Mouse (Mus musculus) kidney, postnatal 4 days (tissue): Measurements from ENCODE around the gene Ren1.

Experiments
- DNase-seq, 2 experiments: peaks; one replicate each; pipeline ENCODE4 v3.0.0; 2021; ENCODE audit warnings: mixed read lengths in 2 of 2

The Ren1 gene

DNA sequence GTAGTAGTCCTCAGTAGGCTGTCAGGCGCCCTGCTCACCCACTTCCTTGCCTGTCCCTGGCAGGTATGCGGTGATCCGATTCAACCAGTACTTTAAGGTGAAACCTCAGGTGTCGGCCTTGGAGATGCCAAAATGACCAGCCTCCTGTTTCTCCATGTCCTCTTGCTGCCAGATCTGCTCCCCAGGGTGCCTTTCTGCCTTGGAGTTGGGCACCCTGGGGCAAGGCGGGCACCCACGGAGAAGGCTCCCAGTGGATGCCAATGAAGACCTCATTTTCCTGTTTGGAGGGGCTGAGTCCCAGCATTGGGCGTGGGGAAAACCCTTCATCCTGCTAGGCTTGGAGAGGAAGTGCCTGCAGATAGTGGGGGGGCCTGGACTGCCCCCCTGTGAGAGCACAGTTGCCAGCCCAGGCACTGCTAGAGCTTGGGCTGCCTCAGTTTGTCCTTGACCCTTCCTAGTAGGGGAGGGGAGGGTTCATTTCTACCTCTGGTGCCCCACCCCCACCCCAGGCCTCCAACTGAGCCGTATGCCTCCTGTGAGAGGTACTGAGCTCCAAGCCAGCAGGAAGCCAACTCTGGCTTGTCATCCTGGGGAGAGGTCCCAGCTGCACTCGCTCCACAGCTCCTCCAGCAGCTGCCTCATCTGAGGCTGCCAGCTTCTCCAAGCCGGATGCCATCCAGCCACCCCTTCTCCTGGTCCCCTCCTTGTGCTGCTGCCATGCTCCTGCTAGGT is 29.1 kb downstream of the Ren1 start:
- DNase-seq, result peak; percentile 48 to 52

DNA sequence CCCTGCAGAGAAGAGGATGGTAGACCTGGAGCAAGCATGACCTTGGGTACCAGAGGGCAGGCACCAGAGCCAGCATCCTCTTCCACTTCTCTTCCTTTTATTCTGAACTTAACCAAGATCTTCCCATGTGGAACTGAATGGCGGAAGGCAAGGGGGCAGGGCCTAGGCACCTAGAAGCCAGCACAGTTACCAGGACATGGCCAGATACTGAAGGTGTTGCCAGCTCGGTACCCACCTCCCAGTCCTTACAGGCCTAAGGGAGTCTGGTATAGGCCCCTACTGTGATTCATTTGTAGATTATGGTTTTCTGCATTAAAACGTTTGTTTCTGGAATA is 29.6 kb downstream of the Ren1 start:
- DNase-seq, result no peak

DNA sequence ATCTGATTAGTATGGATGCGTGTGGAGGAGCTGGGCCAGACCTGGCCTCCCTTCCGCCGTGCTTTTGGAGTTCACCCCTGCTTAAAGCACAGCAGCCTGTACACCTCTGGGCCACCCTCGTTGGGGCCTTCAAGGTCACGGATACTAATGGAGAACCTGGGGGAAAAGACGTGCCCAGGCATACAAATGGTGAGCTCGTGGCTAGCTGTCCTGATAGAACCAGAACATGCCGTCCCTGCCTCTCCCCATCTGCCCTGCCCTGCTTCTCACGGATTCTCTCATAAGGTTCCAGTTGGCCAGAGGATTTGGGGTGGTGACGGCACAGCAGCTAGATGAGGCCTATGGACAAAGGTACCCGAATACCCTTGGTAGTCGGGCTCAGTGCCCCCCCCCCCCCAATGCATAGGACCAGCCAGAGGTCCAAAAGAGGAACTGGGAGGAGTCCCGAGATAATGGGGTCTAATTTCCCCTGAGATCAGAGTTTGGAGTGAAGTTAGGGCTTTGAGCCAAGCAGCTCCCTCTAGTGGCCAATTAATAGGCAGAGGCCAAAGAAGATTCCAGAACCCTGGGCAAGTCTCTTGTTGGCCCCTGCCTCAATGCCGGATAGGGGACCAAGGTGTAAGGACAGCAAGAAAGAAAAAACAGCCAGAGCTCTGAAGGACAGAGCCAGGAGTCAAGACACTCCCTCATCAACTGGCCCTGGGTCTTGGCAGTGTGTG is 30.2 kb downstream of the Ren1 start:
- DNase-seq, result peak; percentile 65 to 74

DNA sequence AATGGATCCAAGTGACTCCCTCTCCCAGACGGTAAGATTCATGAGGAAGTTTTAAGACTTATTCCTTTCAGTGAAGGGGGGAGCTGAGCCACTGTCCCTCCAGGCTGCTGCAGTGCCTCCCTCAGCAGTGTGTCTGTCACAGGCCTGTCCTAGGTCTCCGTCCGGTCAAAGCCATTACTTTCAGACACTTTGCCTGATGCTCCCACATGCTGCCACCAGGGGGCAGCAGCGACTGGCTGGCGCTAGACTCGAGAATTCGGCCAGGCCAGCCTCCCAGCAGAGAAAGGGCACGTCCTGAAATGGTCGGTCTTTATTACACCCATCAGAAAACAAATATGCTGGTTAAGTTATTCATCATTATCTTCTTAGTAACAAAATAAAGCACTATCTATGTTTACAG is 31.7 kb downstream of the Ren1 start:
- peak; percentile 86 to 91 for DNase-seq

DNA sequence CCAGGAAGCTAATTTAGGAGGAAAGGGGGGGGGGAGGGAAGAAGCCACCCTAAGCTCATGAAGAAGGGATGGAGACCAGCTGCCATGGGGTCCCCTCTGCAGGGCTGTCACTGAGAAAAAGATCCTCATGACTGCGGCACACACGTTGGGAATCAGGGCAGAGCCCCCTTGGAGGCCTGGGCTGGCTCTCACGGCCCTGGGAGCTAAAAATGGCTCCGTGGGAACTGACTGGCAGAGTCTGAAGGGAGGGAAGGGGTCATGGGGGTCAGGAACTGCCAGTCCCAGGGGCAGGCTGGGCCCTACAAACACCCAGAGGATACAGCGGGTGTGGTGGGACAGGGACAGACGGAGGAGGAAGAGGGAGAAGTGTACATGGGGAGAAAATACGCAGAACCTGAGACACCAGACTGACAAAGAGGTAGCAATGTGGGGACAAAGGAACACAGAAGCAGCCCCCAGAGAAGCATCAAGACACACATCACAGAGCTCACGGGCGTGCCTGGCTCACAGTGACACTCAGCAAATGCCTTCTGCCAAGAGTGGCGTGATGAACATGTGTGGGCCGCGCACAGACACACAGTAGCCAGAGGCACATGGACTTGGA is 32.3 kb downstream of the Ren1 start:
- DNase-seq, result peak in 1 of 2 experiments; percentile 44

DNA sequence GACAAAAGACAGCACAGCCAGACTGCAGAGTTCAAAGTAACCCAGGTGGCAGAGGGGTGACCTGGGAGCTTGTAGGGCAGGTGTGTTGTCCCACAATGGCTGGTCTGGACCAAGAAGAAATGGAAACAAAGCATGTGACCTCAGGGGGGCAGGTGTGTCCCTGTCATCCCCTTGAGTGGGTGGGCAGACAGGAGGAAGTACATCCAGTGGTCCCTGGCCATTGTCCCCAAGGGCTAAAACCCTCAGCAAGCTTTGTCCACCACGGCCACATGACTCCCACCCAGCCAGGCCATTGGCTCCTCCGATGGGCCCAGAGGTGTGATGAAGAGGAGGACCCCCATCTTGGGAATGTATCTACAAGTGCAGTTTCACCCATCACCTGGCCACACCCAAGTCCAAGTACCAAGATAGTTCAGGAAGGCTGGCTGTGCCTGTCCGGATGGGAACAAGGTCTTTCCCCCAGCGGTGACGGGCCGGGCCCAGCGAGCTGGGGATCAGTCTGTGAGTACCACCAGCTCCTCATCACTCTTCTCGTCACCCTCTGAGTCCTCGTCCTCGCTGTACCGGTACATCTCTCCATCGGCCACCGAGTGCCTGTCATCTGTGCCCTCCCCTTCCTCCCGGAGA is 33.0 kb downstream of the Ren1 start:
- no peak for DNase-seq

DNA sequence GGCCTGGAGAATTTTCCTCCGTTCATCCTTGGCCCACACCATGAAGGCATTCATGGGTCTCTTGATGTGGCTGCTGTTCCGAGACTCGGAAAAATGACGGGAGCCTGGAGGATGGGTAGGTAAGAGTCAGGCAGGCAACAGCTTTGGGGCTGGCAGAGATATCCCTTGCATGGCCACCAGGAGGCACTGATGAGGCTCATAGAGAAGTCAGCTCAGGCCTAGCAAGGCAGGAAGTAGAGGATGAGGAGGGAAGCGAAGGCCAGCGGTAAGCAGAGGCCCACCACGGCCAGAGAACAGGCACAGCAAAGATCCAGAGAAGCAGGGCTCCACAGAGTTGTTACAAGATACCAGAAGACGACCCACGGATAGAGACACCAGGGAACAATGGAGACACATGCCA is 35.2 kb downstream of the Ren1 start:
- peak; percentile 88 for DNase-seq

DNA sequence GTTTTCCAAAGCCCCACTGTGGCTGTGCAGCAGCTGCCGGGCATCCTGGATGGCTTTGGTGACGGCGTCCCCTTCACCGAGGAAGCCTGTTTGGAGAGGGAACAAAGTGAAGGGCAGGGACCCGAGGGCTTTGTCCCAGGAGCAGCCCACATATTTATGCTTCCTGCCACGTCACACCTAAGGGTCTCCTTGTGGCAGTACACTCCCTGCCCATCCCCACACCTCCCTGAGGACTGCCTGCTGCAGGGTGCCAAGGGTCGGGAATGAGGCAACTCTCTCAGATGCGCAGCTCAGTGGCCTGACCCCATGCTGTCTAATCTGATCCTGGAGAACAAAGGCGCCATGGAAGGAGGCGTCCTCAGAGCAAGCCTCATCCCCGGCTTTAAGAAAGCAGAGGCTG is 35.9 kb downstream of the Ren1 start:
- DNase-seq, result no peak

DNA sequence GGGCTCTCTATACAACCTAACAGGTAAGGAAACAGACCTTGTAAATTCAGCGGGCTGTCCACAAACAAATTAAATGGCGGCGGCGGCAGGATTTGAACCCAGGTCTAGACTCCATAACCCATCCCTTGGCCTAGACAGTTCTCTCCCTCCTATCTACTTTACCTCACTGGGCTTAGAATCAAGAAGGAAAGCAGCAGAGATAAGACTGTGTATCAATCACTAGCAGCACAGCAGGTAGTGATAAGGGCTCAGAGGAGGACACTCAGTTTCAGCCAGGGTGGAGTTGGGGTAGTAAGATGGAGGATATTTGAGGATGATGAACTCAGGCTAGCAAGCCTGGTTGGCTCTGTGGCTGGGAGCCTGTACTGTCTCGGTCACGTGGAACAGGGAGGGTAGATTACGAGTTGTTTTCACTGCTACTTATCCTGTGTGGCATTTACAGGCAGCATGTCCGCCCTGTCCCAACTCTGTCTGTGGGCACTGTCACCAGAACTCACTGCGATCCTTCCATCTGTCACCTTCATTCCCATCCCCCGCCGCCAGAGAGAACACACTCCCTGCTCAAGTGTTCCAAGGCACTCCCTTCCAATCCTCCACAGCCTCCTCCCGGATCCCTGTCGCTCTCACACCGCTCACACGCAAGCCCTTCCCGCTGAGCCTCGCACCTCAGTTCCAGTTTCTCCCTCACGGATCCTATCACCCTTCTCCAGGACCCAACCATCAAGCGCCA is 37.4 kb downstream of the Ren1 start:
- DNase-seq, result no peak

DNA sequence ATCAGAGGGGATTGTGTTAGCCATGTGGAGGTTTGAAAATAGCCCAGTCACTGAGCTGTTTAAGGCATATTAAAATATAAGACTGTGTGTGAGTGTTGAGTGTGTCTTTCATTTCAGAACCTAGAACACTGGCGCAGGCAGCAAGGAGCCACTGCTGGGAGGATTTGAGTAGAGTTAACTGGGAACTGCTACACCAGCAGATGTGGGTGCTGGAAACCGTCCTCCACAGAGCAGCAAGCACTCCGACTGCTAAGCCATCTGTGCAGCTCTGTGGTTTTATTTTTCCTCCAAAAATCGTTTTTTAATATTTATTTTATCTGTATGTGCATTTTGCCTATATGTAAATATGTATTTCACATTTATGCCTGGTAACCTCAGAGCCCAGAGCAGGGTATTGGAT is 44.4 kb downstream of the Ren1 start:
- DNase-seq, result no peak

DNA sequence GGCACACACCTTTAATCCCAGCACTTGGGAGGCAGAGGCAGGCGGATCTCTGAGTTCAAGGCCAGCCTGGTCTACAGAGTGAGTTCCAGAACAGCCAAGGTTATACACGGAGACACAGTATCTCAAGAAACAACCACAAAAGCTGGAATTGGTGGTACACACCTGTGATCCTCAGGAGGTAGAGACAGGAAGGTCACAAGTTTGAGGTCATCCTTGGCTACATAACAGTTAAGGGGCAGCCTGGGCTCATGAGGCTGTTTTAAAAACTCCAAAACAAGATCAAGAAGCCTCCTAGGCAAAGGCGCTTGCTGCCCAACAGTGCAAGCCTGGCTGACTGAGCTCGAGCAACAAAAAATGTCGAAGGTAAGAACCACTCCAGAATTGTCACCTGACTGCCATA is 46.4 kb downstream of the Ren1 start:
- no peak for DNase-seq

DNA sequence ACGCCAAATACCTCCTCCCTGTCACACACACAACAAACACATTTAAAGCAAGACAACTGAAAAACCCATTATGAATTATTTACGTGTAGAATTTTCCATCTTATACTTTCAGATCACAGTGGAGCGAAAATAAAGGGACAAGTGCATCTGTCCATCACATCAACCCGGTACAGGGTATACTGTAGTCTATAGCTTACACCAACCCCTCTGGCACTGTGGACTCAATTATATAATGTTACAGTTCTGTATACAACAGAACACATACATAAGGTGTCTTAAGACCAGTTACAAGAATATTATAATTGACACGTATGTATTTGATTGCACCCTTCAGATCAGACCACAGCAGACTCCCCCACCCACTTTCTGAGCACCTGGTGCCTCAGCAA is 46.8 kb downstream of the Ren1 start:
- no peak for DNase-seq

DNA sequence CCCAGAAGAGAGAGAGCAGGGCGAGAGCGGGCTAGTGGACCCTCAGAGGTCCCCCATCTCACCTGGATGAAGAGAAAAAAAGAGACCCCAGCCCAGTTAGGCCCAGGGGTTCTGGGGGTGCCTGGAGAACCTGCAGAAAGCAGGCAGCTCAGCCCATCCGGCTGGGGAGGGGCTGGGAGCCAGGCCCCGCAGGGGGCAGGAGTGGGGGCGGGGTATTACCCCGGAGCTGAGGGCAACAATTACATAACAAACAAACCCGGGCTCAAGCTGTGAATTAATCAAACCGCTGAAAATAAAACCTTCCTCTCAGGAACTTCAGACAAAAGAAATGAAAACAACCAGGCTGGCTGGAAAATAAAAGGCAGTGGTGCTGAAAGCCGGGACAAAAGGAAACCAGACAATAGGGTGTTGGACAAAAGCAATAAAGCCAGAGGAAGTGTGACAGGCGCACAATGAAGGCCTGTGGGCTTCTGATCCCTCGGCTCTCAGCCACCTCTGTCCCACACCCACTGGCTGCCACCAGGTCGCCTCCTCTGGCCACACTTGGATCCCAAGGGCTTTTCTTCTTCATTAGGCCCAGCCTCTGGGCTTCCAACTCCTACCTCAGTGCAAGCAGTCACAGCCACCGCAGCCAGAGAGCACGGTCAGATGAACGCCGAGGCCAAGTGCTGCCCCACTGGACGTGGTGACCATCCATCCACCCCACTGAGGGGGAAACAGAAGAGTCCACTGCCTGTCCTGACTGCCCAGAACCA is 47.4 kb downstream of the Ren1 start:
- peak; percentile 50 to 67 for DNase-seq

DNA sequence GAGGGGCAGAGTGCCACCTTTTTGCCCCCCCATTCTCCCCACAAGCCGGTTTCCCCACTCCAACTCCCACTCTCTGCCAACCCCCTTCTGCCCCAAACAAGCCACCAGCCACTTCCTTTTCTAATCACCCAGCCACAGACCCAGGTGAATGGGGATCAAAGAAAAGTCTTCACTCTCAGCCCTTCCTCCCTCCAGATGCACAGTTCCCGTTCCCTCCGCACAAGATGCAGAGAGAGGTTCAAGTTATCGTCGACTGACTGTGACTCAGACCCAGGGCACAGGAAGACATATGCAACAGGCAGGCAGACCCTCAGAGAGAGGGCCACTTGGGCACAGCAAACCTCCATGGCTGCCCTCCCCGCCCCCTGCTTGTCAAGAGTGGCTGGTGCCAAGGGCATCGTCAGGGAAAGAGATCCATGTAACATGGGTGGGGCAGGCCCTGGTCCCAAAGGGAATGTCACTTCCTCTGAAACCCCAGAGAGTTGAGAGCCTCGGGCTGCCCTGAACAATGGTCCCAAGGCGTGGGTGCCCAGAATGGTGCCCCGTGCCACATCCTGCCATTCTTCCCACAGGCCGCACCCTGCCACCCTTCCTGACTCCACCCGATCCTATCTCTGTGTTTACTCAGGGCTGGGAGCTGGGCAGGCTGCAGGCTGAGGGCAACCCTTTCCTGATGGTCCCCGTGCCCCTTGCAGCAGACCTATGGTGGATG is 49.9 kb downstream of the Ren1 start:
- peak in 1 of 2 experiments; percentile 48 for DNase-seq

DNA sequence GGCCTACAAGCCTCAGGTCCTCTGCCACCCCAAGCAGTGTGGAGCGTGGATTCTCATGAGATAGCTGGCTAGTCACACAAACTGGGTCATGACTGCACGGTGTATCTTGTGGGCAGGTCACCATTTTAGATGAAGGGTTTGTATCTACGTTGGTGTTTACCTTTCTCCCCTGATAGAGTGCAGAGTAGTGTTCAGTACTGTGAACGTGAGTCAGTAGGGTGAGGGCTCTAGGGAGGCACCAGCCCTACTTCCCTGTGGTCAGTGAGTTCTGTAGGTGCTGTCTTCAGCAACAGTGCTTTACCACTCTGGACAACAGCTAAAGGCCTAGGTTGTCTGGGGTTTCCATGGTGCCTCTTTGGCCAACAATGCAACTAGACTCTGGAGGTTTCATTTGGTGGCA is 53.7 kb downstream of the Ren1 start:
- DNase-seq, result no peak

DNA sequence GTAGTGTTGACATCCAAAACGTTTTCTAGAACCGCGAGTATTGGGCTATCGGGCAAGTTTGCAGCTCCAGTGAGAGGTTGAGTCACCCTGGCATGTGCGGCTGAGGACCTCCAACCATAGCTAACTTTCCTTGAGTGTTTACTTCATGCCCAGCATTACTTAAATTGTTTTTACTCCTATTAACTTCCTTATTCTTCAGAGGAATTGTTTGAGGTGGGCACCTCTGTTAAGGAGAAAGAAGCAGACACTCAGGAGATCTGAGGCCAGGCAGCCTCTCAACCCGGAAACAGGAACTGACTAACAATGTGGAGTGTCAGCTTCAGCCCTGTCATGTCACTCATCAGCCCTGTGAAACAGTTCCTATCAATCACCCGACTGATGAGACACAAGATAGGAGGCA is 56.3 kb downstream of the Ren1 start:
- no peak for DNase-seq

DNA sequence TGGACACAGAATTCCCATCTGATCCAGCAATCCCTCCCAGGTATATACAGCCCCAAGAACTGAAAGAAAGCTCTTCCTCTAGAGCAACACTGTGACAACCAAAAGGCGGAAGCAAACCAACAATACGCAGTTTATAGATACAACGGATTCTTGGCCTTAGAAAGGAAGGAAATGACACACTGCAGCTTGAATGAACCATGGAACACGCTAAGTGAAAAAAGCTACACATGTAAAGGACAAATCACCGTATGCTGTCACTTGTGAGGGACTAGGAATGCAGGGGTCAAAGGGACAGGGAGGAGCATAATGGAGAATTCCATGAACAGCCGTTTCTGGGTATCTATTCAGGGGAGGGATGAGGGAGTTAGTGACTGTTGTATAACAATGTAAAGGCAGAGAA is 57.1 kb downstream of the Ren1 start:
- DNase-seq, result no peak

DNA sequence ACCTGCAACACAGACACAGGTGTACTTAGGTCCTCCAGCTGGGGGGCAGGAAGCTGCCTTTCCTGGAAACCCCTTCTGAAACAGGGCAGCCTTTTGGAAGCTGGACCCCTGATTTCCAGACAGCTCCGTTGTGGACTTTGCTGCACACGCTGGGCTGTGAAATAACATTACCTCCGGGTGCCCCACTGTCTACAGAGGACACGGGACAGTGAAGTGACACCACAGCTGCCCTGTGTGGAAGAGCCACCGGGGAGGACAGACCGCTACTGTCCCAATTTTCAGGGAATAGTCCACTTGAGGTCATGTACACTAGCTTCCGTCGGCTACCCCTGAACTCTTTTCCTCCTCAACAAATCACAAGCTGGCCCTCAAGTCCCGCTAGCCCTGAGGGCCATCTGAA is 58.0 kb downstream of the Ren1 start:
- DNase-seq, result no peak

DNA sequence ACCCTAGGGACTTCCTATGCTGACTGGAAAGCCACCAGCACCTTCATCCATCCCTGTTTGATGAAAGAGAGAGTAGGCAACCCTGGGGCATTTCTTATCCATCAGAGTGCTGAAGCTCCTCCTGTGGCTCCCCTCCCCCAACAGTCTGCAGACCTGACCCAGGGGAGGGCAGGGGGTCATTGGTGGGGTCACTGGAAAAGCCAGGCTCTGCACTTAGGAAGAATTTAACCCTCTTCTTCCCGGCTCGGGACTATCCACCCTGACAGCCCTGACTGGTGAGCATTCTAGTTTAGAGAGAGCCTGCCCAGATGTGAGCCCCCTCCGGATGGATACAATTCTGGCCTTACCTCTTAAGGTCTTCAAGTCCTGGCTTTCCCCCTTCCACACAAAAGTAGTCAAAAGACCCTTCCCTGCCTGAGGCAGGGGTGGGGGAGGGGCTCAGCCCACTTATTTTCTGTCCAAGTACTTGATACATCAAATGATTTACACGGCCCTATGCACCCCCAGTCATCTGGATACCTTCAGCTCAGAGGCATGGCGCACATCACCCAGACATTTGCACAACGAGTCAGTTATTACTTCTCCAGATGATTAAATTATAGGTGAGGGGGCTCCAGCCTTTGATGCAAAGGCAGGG is 58.7 kb downstream of the Ren1 start:
- DNase-seq, result peak in 1 of 2 experiments; percentile 47

DNA sequence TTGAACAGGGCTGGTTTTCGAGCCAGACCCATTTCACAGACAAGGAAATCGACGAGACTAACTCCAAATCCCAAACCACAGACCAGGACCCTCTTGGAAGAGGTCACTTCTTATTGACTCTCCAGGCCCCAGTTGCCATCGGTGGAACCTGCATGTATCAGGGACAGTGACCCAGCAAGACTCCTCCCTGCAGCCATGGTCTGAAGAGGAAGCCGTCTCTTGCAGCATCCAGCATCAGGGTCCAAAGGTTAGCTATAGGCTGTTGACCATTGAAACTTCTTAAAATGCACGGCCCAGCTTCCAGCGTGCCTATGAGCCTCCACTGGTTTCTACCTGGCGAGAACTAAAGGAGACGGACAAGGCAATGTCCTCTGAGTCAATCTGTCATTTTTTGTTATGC is 59.5 kb downstream of the Ren1 start:
- no peak for DNase-seq
